Mouse (Mus musculus): ENCODE measurements around the gene Rpsa. TPM values are rescaled to one million over a fixed set of nuclear protein-coding genes. Genes with fewer than 3 reads are reported as not detected.
A peak's percentile ranks its signal among the peaks of the same experiment; 100 is the strongest.

The Rpsa gene
- total and polyA plus RNA-seq, 3 experiments = 726 to 4,532 (median 1,827) TPM

GRCm38 (mm10) chr9:120151152-120151551, 23.7 kb downstream of the Rpsa start:
- Histone ChIP-seq H3K36me3 (ENCODE audit: control insufficient read depth in 1 of 2, insufficient read depth in 2 of 2, low read length in 2 of 2) (no peaks in the 10 kb centered on the region), H3K27ac (ENCODE audit: control insufficient read depth, low read depth, low read length) (no peak overlapping the region), H3K4me1 (ENCODE audit: control insufficient read depth in 1 of 2, insufficient read depth in 2 of 2, low read length in 2 of 2) (no peaks in the 10 kb centered on the region), H3K4me3 (ENCODE audit: control insufficient read depth in 1 of 2, insufficient read depth in 1 of 2, low read depth in 2 of 2, low read length in 2 of 2) (no peak overlapping the region), H3K9ac (ENCODE audit: control insufficient read depth, low read depth, low read length, poor library complexity, severe bottlenecking) (no peak overlapping the region), H3K27me3 (ENCODE audit: control insufficient read depth in 1 of 2, insufficient read depth in 2 of 2, low read length in 2 of 2) (peaks cover 18% of the 10 kb centered on the region in 2 experiments), H3K79me2 (ENCODE audit: control insufficient read depth, insufficient read depth, low read length, poor library complexity) (no peaks in the 10 kb centered on the region), H3K9me3 (replicated peaks; ENCODE audit: insufficient read depth, low read length) (no peaks in the 10 kb centered on the region)
- TF ChIP-seq RAD21 (IDR thresholded peaks at IDR 0.05; ENCODE audit: low read depth, low read length) = no peak
- TF ChIP-seq MYC (IDR thresholded peaks at IDR 0.05; ENCODE audit: low read depth, low read length) = no peak
- no peak for TF ChIP-seq ZC3H11A (IDR thresholded peaks at IDR 0.05; ENCODE audit: low read depth, low read length)
- TF ChIP-seq UBTF (IDR thresholded peaks at IDR 0.05; ENCODE audit: borderline replicate concordance, insufficient read depth, low read depth, low read length) = no peak
- TF ChIP-seq TBP (IDR thresholded peaks at IDR 0.05; ENCODE audit: low read depth, low read length) = no peak
- TF ChIP-seq POLR2A (IDR thresholded peaks at IDR 0.05; ENCODE audit: control insufficient read depth in 1 of 2, insufficient read depth in 1 of 2, low read depth in 1 of 2, low read length in 2 of 2, poor library complexity in 1 of 2) = no peak
- no peak for DNase-seq (ENCODE audit: low read depth, low spot score)

GRCm38 (mm10) chr9:120151906-120152399, 24.5 kb downstream of the Rpsa start:
- no peaks in the 10 kb centered on the region for H3K36me3 ChIP-seq (ENCODE audit: control insufficient read depth in 1 of 2, insufficient read depth in 2 of 2, low read length in 2 of 2)
- no peak for DNase-seq (ENCODE audit: low read depth, low spot score)
- TF ChIP-seq SIN3A (IDR thresholded peaks at IDR 0.05; ENCODE audit: low read length) = no peak
- no peak for TF ChIP-seq POLR2AphosphoS2 (IDR thresholded peaks at IDR 0.05; ENCODE audit: low read length)
- TF ChIP-seq BHLHE40 (IDR thresholded peaks at IDR 0.05; ENCODE audit: borderline replicate concordance, low read depth, low read length) = no peak
- TF ChIP-seq SMC3 (IDR thresholded peaks at IDR 0.05; ENCODE audit: low read depth, low read length) = no peak
- no peak for TF ChIP-seq ELF1 (IDR thresholded peaks at IDR 0.05; ENCODE audit: low read depth, low read length)
- H3K4me1 ChIP-seq (ENCODE audit: control insufficient read depth in 1 of 2, insufficient read depth in 2 of 2, low read length in 2 of 2) = no peaks in the 10 kb centered on the region
- H3K9ac ChIP-seq (ENCODE audit: control insufficient read depth, low read depth, low read length, poor library complexity, severe bottlenecking) = no peak overlapping the region
- no peak overlapping the region for H3K27ac ChIP-seq (ENCODE audit: control insufficient read depth, low read depth, low read length)
- H3K27me3 ChIP-seq (ENCODE audit: control insufficient read depth in 1 of 2, insufficient read depth in 2 of 2, low read length in 2 of 2) = peaks cover 18% of the 10 kb centered on the region in 2 experiments
- no peak overlapping the region for H3K4me3 ChIP-seq (ENCODE audit: control insufficient read depth in 1 of 2, insufficient read depth in 1 of 2, low read depth in 2 of 2, low read length in 2 of 2)
- no peaks in the 10 kb centered on the region for H3K79me2 ChIP-seq (ENCODE audit: control insufficient read depth, insufficient read depth, low read length, poor library complexity)
- H3K9me3 ChIP-seq (replicated peaks; ENCODE audit: insufficient read depth, low read length) = no peaks in the 10 kb centered on the region

GRCm38 (mm10) chr9:120158047-120158446, 30.6 kb downstream of the Rpsa start:
- H3K79me2 ChIP-seq (ENCODE audit: control insufficient read depth, insufficient read depth, low read length, poor library complexity) = no peaks in the 10 kb centered on the region
- H3K4me3 ChIP-seq (ENCODE audit: control insufficient read depth in 1 of 2, insufficient read depth in 1 of 2, low read depth in 2 of 2, low read length in 2 of 2) = no peak overlapping the region
- no peak overlapping the region for H3K27ac ChIP-seq (ENCODE audit: control insufficient read depth, low read depth, low read length)
- no peaks in the 10 kb centered on the region for H3K4me1 ChIP-seq (ENCODE audit: control insufficient read depth in 1 of 2, insufficient read depth in 2 of 2, low read length in 2 of 2)
- no peak overlapping the region for H3K9ac ChIP-seq (ENCODE audit: control insufficient read depth, low read depth, low read length, poor library complexity, severe bottlenecking)
- TF ChIP-seq GATA1 (IDR thresholded peaks at IDR 0.05; ENCODE audit: low read depth, low read length) (peak; percentile 54; the same call in 1 of the 2 replicates), EP300 (IDR thresholded peaks at IDR 0.05; ENCODE audit: low read depth in 1 of 2, low read length in 2 of 2) (no peak), USF1 (IDR thresholded peaks at IDR 0.05; ENCODE audit: low read depth, low read length) (0 out of 2 replicates have a peak, but pooled peaks have one; percentile 8)
- H3K36me3 ChIP-seq (ENCODE audit: control insufficient read depth in 1 of 2, insufficient read depth in 2 of 2, low read length in 2 of 2) = no peaks in the 10 kb centered on the region
- H3K27me3 ChIP-seq (ENCODE audit: control insufficient read depth in 1 of 2, insufficient read depth in 2 of 2, low read length in 2 of 2) = peaks cover 0 to 1% of the 10 kb centered on the region in 2 experiments; a peak in 2 of 4 replicates
- H3K9me3 ChIP-seq (replicated peaks; ENCODE audit: insufficient read depth, low read length) = no peaks in the 10 kb centered on the region
- peak; percentile 16 for DNase-seq (ENCODE audit: low read depth, low spot score)
